Mouse (Mus musculus): Measurements from ENCODE around the gene Rmdn2.

The Rmdn2 gene

GRCm38 (mm10) chr17:79616621-79617020 is 5.0 kb downstream of the Rmdn2 start:
- DNase-seq, result no peak

DNA sequence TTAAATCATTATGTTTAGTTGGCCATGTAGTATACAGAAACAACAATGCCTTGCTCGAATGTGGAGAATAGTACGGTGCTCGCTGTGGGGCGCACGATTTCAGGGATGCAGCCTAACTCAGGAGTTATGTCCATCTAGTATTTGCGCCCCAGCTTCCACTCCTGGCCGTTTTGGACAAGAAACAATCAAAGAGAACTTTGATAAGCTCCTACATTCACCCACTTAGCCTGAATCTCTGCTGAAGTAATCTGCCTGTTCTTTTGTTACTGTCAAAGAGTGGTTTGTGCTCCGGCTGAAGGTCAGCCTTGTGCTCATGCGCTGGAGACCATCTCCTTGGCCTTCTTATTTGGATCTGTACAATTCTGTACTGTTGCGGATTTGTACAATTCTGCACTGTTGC is 6.8 kb downstream of the Rmdn2 start:
- no peak for DNase-seq

- DNase-seq, result no peak
These were observed 7.3 kb downstream of the Rmdn2 start for GRCm38 (mm10) chr17:79618984-79619383.

DNA sequence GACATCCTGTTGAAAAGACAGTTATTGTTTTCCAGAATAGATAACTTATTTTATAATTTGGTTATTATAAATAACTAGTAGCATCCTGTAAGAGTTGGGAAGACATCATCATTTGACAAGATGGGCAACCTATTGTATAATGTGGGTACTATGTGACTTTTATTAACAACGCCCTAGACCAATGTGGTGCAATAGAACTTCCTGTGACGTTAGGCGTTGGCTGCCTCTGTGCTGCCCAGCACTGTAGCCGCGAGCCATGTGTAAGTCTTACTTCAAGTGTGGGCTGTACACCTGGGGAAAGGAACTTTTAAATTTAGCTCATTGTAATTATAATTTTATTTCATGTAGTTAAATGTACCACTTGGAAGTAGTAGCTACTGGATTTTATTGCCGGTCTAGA is 10.4 kb downstream of the Rmdn2 start:
- DNase-seq, result no peak

DNA sequence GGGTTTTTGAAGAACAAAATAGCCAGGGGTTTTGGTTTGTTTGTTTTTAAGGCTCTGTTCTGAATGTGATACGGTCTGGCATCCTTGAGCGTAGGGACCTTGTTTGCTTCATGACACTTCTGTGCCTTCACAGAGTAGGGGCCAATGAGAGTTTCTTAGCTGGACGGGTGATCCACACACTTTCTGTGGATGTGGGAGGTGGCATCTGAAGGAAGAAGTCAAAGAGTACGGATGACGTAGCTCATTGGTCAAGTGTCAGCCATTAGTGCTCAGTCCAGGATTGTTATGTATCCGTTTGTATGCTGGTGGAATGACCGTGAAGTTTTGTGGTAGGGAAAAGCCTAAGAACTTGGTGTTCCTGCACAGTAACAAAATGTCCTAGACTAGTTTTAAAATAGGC is 10.9 kb downstream of the Rmdn2 start:
- DNase-seq, result no peak

GRCm38 (mm10) chr17:79623841-79624240 is 12.2 kb downstream of the Rmdn2 start:
- DNase-seq, result no peak

DNA sequence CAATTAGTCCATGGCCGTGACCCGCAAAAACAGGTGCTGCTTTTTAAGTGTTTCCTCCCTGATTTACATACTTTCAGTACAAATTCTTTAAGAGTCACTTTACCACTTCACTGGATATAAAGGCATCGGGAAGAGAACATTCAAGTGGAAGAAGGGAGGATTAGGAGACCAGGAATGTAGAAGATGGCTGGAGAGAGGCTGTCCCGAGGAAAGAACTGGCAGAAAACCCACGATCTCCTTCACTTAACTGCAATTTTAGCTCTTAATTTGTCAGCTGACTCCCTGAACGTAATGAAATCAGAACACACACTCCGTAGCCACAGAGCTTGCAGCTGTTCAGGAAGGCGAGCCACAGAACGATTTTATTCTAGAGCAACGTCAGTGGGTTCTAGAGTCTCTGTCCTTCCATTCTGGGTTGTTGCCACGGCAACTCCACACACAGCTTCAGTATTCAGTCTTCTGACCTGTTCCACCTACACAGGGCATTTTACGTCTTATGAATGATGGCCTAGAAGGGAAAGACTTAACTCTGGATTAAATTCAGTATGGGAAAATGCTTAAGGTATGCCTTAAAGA is 14.7 kb downstream of the Rmdn2 start:
- DNase-seq, result no peak

- DNase-seq, result no peak
These were observed 38.2 kb downstream of the Rmdn2 start for GRCm38 (mm10) chr17:79649893-79650292.

- no peak for DNase-seq
These were observed 38.6 kb downstream of the Rmdn2 start for GRCm38 (mm10) chr17:79650297-79650696.

GRCm38 (mm10) chr17:79653171-79653570 is 41.5 kb downstream of the Rmdn2 start:
- DNase-seq, result no peak

DNA sequence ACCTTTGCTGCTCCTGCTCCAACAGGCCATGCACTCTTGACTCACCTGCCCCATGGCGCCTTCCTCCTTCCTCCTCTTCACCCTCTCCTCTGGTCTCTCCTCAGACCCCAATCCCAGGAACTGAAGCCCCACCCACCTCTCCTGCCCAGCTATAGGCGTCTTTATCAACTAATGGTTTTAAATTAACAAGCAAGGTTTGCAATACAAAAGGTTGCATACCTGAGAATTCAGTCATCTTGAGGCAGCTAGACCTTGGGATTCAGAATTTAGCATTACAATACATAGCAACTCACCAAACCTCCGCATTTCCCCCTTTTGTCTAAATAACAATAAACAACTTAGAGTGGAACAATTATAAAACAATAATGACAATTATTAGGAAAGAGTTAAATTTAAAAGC is 42.5 kb downstream of the Rmdn2 start:
- no peak for DNase-seq

GRCm38 (mm10) chr17:79657785-79658184 is 46.1 kb downstream of the Rmdn2 start:
- peak; percentile 50 for DNase-seq

GRCm38 (mm10) chr17:79658452-79658851 is 46.8 kb downstream of the Rmdn2 start:
- no peak for DNase-seq

- DNase-seq, result no peak
These were observed 47.2 kb downstream of the Rmdn2 start for GRCm38 (mm10) chr17:79658863-79659262.

GRCm38 (mm10) chr17:79661387-79661786 is 49.7 kb downstream of the Rmdn2 start:
- peak; percentile 84 for DNase-seq

GRCm38 (mm10) chr17:79661848-79662247 is 50.2 kb downstream of the Rmdn2 start:
- DNase-seq, result no peak

- DNase-seq, result peak; percentile 74
These were observed 51.9 kb downstream of the Rmdn2 start for GRCm38 (mm10) chr17:79663393-79664105.

DNA sequence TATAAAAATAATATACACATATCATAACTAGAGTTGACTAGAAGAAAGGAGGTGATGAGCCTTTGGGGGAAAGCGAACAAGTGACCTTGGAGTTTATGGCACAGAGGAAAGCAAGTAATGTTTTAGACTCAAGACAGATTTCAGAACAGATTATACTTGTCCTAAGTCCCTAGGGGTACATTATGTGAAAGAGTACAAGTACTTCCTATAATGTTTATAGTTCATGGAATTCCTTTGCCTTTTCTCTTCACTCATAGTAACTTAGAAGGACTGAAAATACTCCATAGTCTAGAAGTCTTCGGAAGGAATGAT is 52.4 kb downstream of the Rmdn2 start:
- no peak for DNase-seq

- DNase-seq, result no peak
These were observed 59.2 kb downstream of the Rmdn2 start for GRCm38 (mm10) chr17:79670837-79671236.

- no peak for DNase-seq
These were observed 83.4 kb downstream of the Rmdn2 start for GRCm38 (mm10) chr17:79695106-79695505.

DNA sequence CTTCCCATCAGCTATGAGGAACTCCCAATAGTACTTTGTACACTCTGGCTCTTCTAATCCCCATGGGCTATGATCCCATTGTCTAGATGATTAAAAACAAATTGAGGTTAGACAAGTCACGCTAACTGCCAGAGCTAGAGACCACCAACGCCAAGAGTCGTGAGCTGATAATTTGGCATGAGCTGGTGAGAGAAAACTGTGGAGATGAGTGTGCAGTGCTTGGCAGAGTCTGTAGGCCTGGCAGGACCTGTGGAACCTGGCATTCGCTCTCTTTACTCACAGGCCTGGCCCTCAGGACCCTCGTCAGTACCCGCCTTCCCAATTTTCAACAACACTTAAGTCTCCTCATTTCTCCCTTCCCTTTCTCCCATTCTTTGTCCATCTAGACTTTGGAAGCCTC is 83.9 kb downstream of the Rmdn2 start:
- no peak for DNase-seq

DNA sequence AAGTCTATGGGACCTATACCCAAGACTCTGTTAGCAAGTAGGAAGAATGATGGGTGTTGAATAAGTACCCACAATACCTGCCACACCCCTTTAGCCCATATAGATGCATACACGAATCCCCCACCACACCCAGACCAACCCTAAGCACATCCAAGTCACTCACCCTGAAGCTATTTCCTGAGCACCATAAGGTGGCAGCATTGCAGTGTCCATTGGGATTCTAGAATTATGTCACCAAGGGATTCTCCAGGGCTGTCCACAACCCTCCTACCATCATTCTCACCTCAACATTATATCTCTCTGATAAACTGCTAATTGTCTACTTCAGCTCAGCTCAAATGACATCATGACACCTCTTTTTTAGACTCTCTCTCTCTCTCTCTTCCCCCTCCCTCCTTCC is 87.5 kb downstream of the Rmdn2 start:
- peak; percentile 42 for DNase-seq

GRCm38 (mm10) chr17:79700871-79701270 is 89.2 kb downstream of the Rmdn2 start:
- DNase-seq, result no peak

GRCm38 (mm10) chr17:79705671-79706455 is 94.2 kb downstream of the Rmdn2 start:
- DNase-seq, result no peak
